Mouse (Mus musculus): Measurements from ENCODE around the gene Pqlc3.

DNA sequence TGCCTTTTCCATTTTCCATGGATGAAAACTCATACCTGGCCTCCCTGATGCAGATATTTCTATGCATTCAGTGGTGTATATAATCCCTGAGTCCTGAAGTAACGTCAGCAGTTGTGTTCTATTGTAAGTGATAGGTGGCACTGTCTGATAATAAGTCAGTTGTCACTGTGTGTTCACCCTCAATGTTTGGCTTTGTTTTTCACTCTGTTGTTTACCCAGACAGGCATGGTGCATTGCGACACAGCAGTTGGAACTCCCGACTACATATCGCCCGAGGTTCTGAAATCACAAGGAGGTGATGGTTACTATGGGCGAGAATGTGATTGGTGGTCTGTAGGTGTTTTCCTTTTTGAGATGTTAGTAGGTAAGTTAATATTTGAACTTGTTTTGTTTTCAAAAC, 52.0 kb downstream of the Pqlc3 start:
- TF ChIP-seq CTCF (conservative IDR thresholded peaks at IDR 0.05; ENCODE audit: insufficient read depth, insufficient read length, low read depth, low read length) (no peak), POLR2A (IDR thresholded peaks at IDR 0.05; ENCODE audit: low read depth, low read length) (no peak)
